Mouse (Mus musculus) C2C12 (cell line): ENCODE measurements around the gene Syngr1. TPM values are rescaled to one million over a fixed set of nuclear protein-coding genes. Genes with fewer than 3 reads are reported as not detected.

ENCODE experiments used
- H3K27me3 ChIP-seq: one replicate; pipeline ENCODE4 v1.6.1; 2011; ENCODE audit not compliant: control insufficient read depth, insufficient read depth, insufficient read length
- H3K36me3 ChIP-seq: one replicate; pipeline ENCODE4 v1.6.1; 2011; ENCODE audit not compliant: control insufficient read depth, insufficient read depth
- H3K4me3 ChIP-seq: one replicate; pipeline ENCODE4 v1.5.1; 2011; ENCODE audit warnings: mild to moderate bottlenecking, control low read depth; ENCODE audit not compliant: poor library complexity, insufficient read depth, severe bottlenecking
- H3K79me2 ChIP-seq: one replicate; pipeline ENCODE4 v1.6.1; 2011; ENCODE audit not compliant: control insufficient read depth, insufficient read depth
- H3K79me3 ChIP-seq: one replicate; pipeline ENCODE4 v1.6.1; 2011; ENCODE audit warnings: low read depth, control low read depth
- H3ac ChIP-seq: one replicate; pipeline ENCODE3; 2011; ENCODE audit warnings: low read depth; ENCODE audit not compliant: control insufficient read depth, insufficient read length
- CEBPB ChIP-seq: IDR thresholded peaks from one replicate; pipeline ENCODE4 v1.6.1; 2011; ENCODE audit warnings: low read depth, mild to moderate bottlenecking, control low read depth, moderate library complexity
- CTCF ChIP-seq: IDR thresholded peaks from one replicate; pipeline ENCODE4 v1.5.1; 2011; ENCODE audit not compliant: control insufficient read depth, insufficient read depth, insufficient read length
- FOSL1 ChIP-seq: IDR thresholded peaks from one replicate; pipeline ENCODE4 v1.8.0; 2011; ENCODE audit warnings: mild to moderate bottlenecking, low read length; ENCODE audit not compliant: poor library complexity, insufficient read depth, severe bottlenecking
- MAX ChIP-seq: IDR thresholded peaks from one replicate; pipeline ENCODE4 v1.6.1; 2011; ENCODE audit warnings: mild to moderate bottlenecking, control low read depth
- MYOD1 ChIP-seq: IDR thresholded peaks from one replicate; pipeline ENCODE4 v1.6.1; 2011; ENCODE audit warnings: low read depth; ENCODE audit not compliant: control insufficient read depth, insufficient read length
- MYOG ChIP-seq: IDR thresholded peaks from one replicate; pipeline ENCODE4 v1.6.1; 2011; ENCODE audit not compliant: control insufficient read depth, insufficient read length; ENCODE audit errors: extremely low read depth
- USF1 ChIP-seq: IDR thresholded peaks from one replicate; pipeline ENCODE4 v1.6.1; 2011; ENCODE audit warnings: low read depth, mild to moderate bottlenecking, control low read depth, moderate library complexity
- polyA plus RNA-seq: library from polyadenylated mRNA; unstranded; fragments of >200 nt; fragmentation: generic; extraction: Trizol; gene quantifications from one replicate; pipeline ENCODE4 v1.2.1, GENCODE M21; 2012; ENCODE audit warnings: missing spikeins

The Syngr1 gene
- polyA plus RNA-seq, 1 experiment: 7.9 TPM

GRCm38 (mm10) chr15:80082661-80083275 is 8.4 kb upstream of the Syngr1 start:
- peaks cover 49% of the 10 kb centered on the region for H3K36me3 ChIP-seq
- peak; percentile 29 for TF ChIP-seq USF1
- no peak for TF ChIP-seq MYOD1
- peak; percentile 66 for TF ChIP-seq MAX
- no peak for TF ChIP-seq CTCF

GRCm38 (mm10) chr15:80083276-80083731 is 7.8 kb upstream of the Syngr1 start:
- H3K4me3 ChIP-seq: peak overlapping the region; percentile 100
- no peaks in the 10 kb centered on the region for H3K27me3 ChIP-seq
- H3K79me2 ChIP-seq: peaks cover 50% of the 10 kb centered on the region
- peaks cover 45% of the 10 kb centered on the region for H3K79me3 ChIP-seq
- TF ChIP-seq CTCF: no peak
- TF ChIP-seq MAX: peak; percentile 98
- no peak for TF ChIP-seq FOSL1
- no peak for TF ChIP-seq MYOG
- no peak for TF ChIP-seq MYOD1
- TF ChIP-seq CEBPB: peak; percentile 83
- no peak for TF ChIP-seq USF1
- H3ac ChIP-seq: peak overlapping the region; percentile 86
- peaks cover 44% of the 10 kb centered on the region for H3K36me3 ChIP-seq

More at GRCm38 (mm10) chr15:80082661-80083275, 8.4 kb upstream of the Syngr1 start:
- Histone ChIP-seq H3K79me2 (peaks cover 55% of the 10 kb centered on the region), H3K79me3 (peaks cover 46% of the 10 kb centered on the region), H3ac (peak overlapping the region; percentile 86), H3K27me3 (no peaks in the 10 kb centered on the region), H3K4me3 (peak overlapping the region; percentile 100)

GRCm38 (mm10) chr15:80083740-80084139 is 7.4 kb upstream of the Syngr1 start:
- H3K79me2 ChIP-seq: peaks cover 45% of the 10 kb centered on the region
- H3K36me3 ChIP-seq: peaks cover 39% of the 10 kb centered on the region
- peak overlapping the region; percentile 42 for H3ac ChIP-seq
- H3K4me3 ChIP-seq: peak overlapping the region; percentile 19
- peaks cover 41% of the 10 kb centered on the region for H3K79me3 ChIP-seq
- TF ChIP-seq USF1: no peak
- TF ChIP-seq CEBPB: no peak
- no peak for TF ChIP-seq CTCF
- TF ChIP-seq FOSL1: no peak
- no peak for TF ChIP-seq MYOD1
- TF ChIP-seq MYOG: no peak
- TF ChIP-seq MAX: no peak
- no peaks in the 10 kb centered on the region for H3K27me3 ChIP-seq

- TF ChIP-seq CEBPB (no peak), MYOG (no peak)
- peaks cover 6% of the 10 kb centered on the region for H3K79me3 ChIP-seq
- H3K27me3 ChIP-seq: no peaks in the 10 kb centered on the region
- peaks cover 8% of the 10 kb centered on the region for H3K79me2 ChIP-seq
- H3K36me3 ChIP-seq: peaks cover 1% of the 10 kb centered on the region
- H3K4me3 ChIP-seq: no peak overlapping the region
- H3ac ChIP-seq: no peak overlapping the region
Measured at GRCm38 (mm10) chr15:80087406-80088012, 3.6 kb upstream of the Syngr1 start.

- no peaks in the 10 kb centered on the region for H3K79me2 ChIP-seq
- no peak overlapping the region for H3ac ChIP-seq
- H3K27me3 ChIP-seq: no peaks in the 10 kb centered on the region
- peak; percentile 28 for TF ChIP-seq MAX
- no peak for TF ChIP-seq MYOD1
- TF ChIP-seq CTCF: peak; percentile 95
- TF ChIP-seq CEBPB: no peak
- TF ChIP-seq MYOG: no peak
- no peak for TF ChIP-seq USF1
- TF ChIP-seq FOSL1: no peak
- no peaks in the 10 kb centered on the region for H3K36me3 ChIP-seq
- H3K4me3 ChIP-seq: no peak overlapping the region
- H3K79me3 ChIP-seq: no peaks in the 10 kb centered on the region
Measured at GRCm38 (mm10) chr15:80088637-80089036, 2.5 kb upstream of the Syngr1 start.

GRCm38 (mm10) chr15:80090155-80090554 is 979 bp upstream of the Syngr1 start:
- H3ac ChIP-seq: no peak overlapping the region
- H3K79me2 ChIP-seq: no peaks in the 10 kb centered on the region
- no peaks in the 10 kb centered on the region for H3K79me3 ChIP-seq
- TF ChIP-seq MAX: no peak
- no peak for TF ChIP-seq USF1
- no peak for TF ChIP-seq CTCF
- TF ChIP-seq FOSL1: no peak
- no peak for TF ChIP-seq MYOD1
- no peak for TF ChIP-seq CEBPB
- no peak for TF ChIP-seq MYOG
- no peaks in the 10 kb centered on the region for H3K27me3 ChIP-seq
- H3K36me3 ChIP-seq: no peaks in the 10 kb centered on the region
- no peak overlapping the region for H3K4me3 ChIP-seq
